Comparison of ENCODE assay signal across 7 mouse cellular contexts in the genomic region with DNA sequence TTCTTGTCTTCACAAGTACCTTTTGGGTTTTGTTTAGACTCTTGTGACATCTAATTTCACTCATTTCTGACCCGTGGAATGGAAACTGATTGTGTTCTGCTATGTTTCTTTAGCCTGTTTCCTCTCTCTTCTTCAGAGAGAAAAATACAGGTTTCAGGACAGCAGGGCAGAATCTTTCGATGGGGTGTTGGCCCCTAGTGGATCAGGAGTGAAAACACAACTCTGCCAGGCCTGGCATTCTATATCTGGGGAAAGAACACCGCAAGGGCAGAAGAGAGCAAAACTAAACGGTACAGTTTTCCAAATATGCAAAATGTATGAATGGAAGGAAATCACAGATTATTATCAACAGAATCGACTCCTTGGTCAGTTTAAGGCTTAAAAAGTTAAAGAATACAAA. TPM values are rescaled to one million over a fixed set of nuclear protein-coding genes. Genes with fewer than 3 reads are reported as not detected.
DNase-seq lines count a peak whose midpoint lies in the region; ATAC-seq lines count a peak whose summit lies in the region.

No protein-coding gene starts in this region.

- peak; percentile 33 for DNase-seq in heart, postnatal 4 days
- DNase-seq in thymus, postnatal 0 days (ENCODE audit: low spot score), result peak; percentile 14
- no peak for DNase-seq in thymus, postnatal 36 days
- DNase-seq in embryonic facial prominence, embryonic 14.5 days (ENCODE audit: low spot score), result peak; percentile 41
- DNase-seq in c-Kit-positive CD71-positive TER-119-positive erythroid progenitor cells, embryonic 14.5 days (ENCODE audit: low spot score), result no peak
- no peak for DNase-seq in layer of hippocampus, adult 9-10 months (ENCODE audit: low spot score)

- WGBS in heart, embryonic 11.5 days (ENCODE audit: insufficient replicate concordance), result 18% methylated on average over 5 of the region's 5 CpGs
- 24% methylated on average over 5 of the region's 5 CpGs for WGBS in embryonic facial prominence, embryonic 14.5 days

- no peak overlapping the region for H3K9ac ChIP-seq in heart, embryonic 11.5 days (ENCODE audit: low read depth, low read length)
- no peak overlapping the region for H3K9ac ChIP-seq in embryonic facial prominence, embryonic 14.5 days (ENCODE audit: low read depth, low read length)

- no peaks in the 10 kb centered on the region for H3K9me3 ChIP-seq in heart, embryonic 11.5 days (replicated peaks; ENCODE audit: control insufficient read depth, low read length)
- no peaks in the 10 kb centered on the region for H3K9me3 ChIP-seq in embryonic facial prominence, embryonic 14.5 days (ENCODE audit: control insufficient read depth, low read length)

- H3K4me3 ChIP-seq in heart, embryonic 11.5 days (ENCODE audit: low read depth, low read length), result no peak overlapping the region
- H3K4me3 ChIP-seq in embryonic facial prominence, embryonic 14.5 days (ENCODE audit: low read depth, low read length), result no peak overlapping the region

- H3K27ac ChIP-seq in heart, embryonic 11.5 days (ENCODE audit: low read depth, low read length), result no peak overlapping the region
- H3K27ac ChIP-seq in embryonic facial prominence, embryonic 14.5 days (replicated peaks; ENCODE audit: low read depth, low read length), result no peak overlapping the region

- no peaks in the 10 kb centered on the region for H3K36me3 ChIP-seq in heart, embryonic 11.5 days (ENCODE audit: control insufficient read depth, insufficient read depth, low read length)
- no peaks in the 10 kb centered on the region for H3K36me3 ChIP-seq in embryonic facial prominence, embryonic 14.5 days (ENCODE audit: control insufficient read depth, insufficient read depth, low read length)

- no peak for ATAC-seq in heart, embryonic 11.5 days (replicated peaks; ENCODE audit: insufficient number of reproducible peaks, low FRiP score, low TSS enrichment)
- ATAC-seq in embryonic facial prominence, embryonic 14.5 days (ENCODE audit: low read depth), result peak; percentile 71; the same call in 1 of the 2 replicates

- H3K4me1 ChIP-seq in heart, embryonic 11.5 days (ENCODE audit: control insufficient read depth, insufficient read depth, low read length), result no peaks in the 10 kb centered on the region
- H3K4me1 ChIP-seq in embryonic facial prominence, embryonic 14.5 days (ENCODE audit: control insufficient read depth, insufficient read depth, low read length), result no peaks in the 10 kb centered on the region

- H3K27me3 ChIP-seq in heart, embryonic 11.5 days (ENCODE audit: control insufficient read depth, insufficient read depth, low read length), result no peaks in the 10 kb centered on the region
- no peaks in the 10 kb centered on the region for H3K27me3 ChIP-seq in embryonic facial prominence, embryonic 14.5 days (replicated peaks; ENCODE audit: control insufficient read depth, insufficient read depth, low read length)

- H3K4me2 ChIP-seq in heart, embryonic 11.5 days, result no peak overlapping the region
- no peak overlapping the region for H3K4me2 ChIP-seq in embryonic facial prominence, embryonic 14.5 days (ENCODE audit: low read depth, low read length)

RNA-seq across cellular contexts. Expression of gene Exo1, which starts 12.8 kb away (rescaled TPM):
- 10 to 100 TPM; 10.2 to 14.5 TPM for total RNA-seq in heart, postnatal 4 days (2021)
- polyA plus RNA-seq in heart, embryonic 11.5 days (2014; fragmentation: Nextera tagmentation; extraction: Ambion mirVana), result 53.0 and 60.3 TPM in 2 replicates
- 57.9 and 64.6 TPM in 2 replicates for polyA plus RNA-seq in thymus, postnatal 0 days (2015; fragmentation: Nextera tagmentation; extraction: Ambion mirVana)
- polyA plus RNA-seq in embryonic facial prominence, embryonic 14.5 days (2014; fragmentation: Nextera tagmentation; extraction: Ambion mirVana), result 51.2 and 52.0 TPM in 2 replicates

RNA-seq across cellular contexts. Expression of gene Gm38100, which starts 52.6 kb away (rescaled TPM):
- not detected for total RNA-seq in heart, postnatal 4 days (2021)
- not detected in 2 replicates for polyA plus RNA-seq in heart, embryonic 11.5 days (2014; fragmentation: Nextera tagmentation; extraction: Ambion mirVana)
- polyA plus RNA-seq in thymus, postnatal 0 days (2015; fragmentation: Nextera tagmentation; extraction: Ambion mirVana), result not detected in 2 replicates
- 0.10 TPM in 1 of 2 replicates, not detected in the other for polyA plus RNA-seq in embryonic facial prominence, embryonic 14.5 days (2014; fragmentation: Nextera tagmentation; extraction: Ambion mirVana)

Comparison
In these comparisons a context has a peak if more than half of its experiments do, and no peak if none do; other contexts are left out.
1. DNase-seq: peak in heart, postnatal 4 days (single experiment), thymus, postnatal 0 days (single experiment) and embryonic facial prominence, embryonic 14.5 days (single experiment); none in thymus, postnatal 36 days (0 of 2), c-Kit-positive CD71-positive TER-119-positive erythroid progenitor cells, embryonic 14.5 days (single experiment) and layer of hippocampus, adult 9-10 months (single experiment).